Mouse (Mus musculus): ENCODE measurements at regions not wholly inside any gene's neighbourhood (a gene's known extent, or its start where the extent isn't known, plus 50 kb on each side); places are given as distances from the start of the nearest gene placed in this dataset.

DNA sequence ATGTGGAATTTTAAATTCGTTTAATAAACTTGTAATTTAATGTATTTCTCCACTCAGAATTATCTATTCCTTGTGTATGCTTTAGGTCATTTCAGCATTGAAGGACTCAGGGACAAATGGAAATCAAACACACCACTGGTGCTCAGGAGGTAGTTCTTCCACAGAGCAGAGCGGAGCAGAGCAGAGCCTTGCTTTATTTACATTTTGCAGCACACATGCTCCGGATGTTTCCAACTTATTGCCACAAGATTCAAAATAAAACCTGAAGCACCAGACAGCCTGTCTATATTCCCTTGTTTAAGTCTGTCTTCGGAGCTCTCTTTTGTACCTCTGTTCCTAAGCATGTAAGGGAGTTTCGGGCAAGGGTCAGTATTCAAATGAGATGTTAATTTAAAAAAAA lies 135.2 kb upstream of the Meis2 start:
- no peak for DNase-seq (ENCODE audit: low spot score)

DNA sequence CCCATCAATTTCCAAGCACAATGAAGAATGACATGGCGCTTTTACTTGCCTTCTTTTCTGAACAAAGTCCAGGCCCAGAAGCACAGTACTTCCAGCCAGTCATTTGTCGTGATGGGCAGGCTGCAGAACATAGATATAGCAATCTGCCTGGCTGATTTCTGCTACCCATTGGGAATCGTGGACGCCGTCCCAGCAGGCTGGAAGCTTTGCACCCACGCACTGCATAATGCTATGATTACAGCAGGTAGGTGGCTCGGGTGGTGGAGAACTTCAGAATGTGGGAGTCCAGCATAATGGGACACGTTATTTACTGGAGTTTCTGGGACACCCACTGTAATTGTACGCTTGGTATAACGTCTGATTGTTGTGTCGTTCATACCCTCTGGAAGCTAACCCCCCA lies 116.2 kb upstream of the Meis2 start:
- peak; percentile 64 for DNase-seq (ENCODE audit: low spot score)

DNA sequence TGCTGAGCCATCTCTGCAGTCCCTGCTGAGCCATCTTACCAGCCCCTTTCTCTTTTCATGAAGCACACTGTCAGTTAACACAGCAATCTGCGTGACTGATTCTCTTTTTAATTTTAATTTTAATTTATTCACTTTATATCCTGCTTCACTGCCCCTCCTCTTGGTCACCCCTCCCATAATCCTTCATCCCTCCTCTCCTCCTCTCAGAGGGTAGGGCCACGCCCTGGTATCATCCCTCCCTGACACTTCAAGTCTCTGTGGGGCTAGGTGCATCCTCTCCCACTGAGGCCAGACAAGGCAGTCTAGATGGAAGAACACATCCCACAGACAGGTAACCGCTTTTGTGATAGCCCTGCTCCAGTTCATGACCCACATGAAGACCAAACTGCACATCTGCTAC lies 111.5 kb upstream of the Meis2 start:
- no peak for DNase-seq (ENCODE audit: low spot score)

DNA sequence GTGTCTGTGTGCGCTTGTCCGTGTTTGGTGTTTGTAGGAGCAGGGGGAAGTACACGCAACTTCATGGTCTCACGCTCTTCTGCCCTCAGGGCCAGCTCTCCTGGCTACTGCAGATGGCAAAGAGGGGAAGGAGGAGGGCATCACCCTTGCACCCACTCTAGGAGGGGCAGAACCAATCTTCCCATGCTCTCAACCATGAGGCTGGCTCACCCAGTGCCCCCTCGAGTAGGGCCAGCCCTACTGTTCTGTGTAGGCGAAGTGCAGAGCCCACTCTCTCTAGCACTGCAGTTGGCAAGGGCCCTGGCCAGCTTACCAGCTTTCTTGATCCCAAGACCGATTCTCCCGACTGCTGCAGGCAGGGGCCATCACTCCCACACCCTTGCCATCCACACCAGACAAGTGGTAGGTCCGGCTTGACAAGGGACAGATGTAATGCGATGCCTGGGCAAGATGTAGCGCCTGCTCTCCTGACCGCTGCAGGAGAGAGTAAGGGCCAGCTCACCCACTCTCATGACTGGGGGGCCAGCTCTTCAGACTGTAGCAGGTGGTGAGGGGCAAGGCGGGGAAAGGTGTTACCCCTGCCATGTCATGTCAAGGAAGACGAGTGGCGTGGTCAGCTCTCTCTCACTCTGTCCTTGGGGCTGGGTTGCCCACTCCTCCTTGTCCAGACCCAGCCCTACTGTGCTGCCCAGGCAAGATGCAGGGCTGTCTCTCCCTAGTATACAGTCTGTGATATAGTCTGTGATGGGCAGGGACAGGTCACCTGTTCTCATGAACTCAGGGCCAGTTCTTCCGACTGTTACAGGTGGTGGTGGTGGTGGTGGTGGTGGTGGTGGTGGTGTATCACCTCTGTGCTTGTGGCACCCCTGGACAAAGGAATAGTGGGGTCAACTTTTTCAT lies 100.5 kb upstream of the Meis2 start:
- DNase-seq (ENCODE audit: low spot score): no peak
